Mouse (Mus musculus) urinary bladder, postnatal 0 days (tissue): ENCODE data around the gene Rbmxl2. TPM values are rescaled to one million over a fixed set of nuclear protein-coding genes. Genes with fewer than 3 reads are reported as not detected.

Experiments used
- polyA plus RNA-seq: library from polyadenylated mRNA; unstranded; fragments of >200 nt; fragmentation: Nextera tagmentation; extraction: Ambion mirVana; gene quantifications from 2 replicates; pipeline ENCODE4 v1.2.1, GENCODE M21; 2015

Rbmxl2 gene
- polyA plus RNA-seq = not detected in 2 replicates

GRCm38 (mm10) chr7:107209204-107209860 is at the start of gene Rbmxl2:
Rbmxl2 (plus strand) TSS chr7:107209445.

GRCm38 (mm10) chr7:107166690-107167089 is 42.6 kb upstream of the Rbmxl2 start, which contains the start of gene Nlrp14:
Nlrp14 (plus strand) TSS chr7:107166990.

Other genes starting within 250 kb of the Rbmxl2 start
- gene Olfr6, start 245.5 kb upstream of the Rbmxl2 start, polyA plus RNA-seq = not detected in 2 replicates
- not detected in 2 replicates for gene Olfr711, start 234.0 kb upstream of the Rbmxl2 start, polyA plus RNA-seq
- gene Olfr2, start 203.4 kb upstream of the Rbmxl2 start, polyA plus RNA-seq = not detected in 2 replicates
- not detected in 2 replicates for gene Olfr713, start 178.3 kb upstream of the Rbmxl2 start, polyA plus RNA-seq
- gene Olfr714, start 138.5 kb upstream of the Rbmxl2 start, polyA plus RNA-seq = not detected in 2 replicates
- not detected in 2 replicates for gene Olfr17, start 116.2 kb upstream of the Rbmxl2 start, polyA plus RNA-seq
- not detected in 2 replicates for gene Olfr715b, start 99.1 kb upstream of the Rbmxl2 start, polyA plus RNA-seq
- gene Olfr715, start 78.4 kb upstream of the Rbmxl2 start, polyA plus RNA-seq = not detected in 2 replicates
- not detected in 2 replicates for gene Olfr716, start 71.1 kb upstream of the Rbmxl2 start, polyA plus RNA-seq
- not detected in 2 replicates for gene Nlrp14, start 42.5 kb upstream of the Rbmxl2 start, polyA plus RNA-seq
- gene Syt9, start 161.3 kb downstream of the Rbmxl2 start, polyA plus RNA-seq = 0.25 and 0.46 TPM in 2 replicates